Mouse (Mus musculus) embryo, embryonic 11 days (tissue): ENCODE data around the gene Nasp.
A peak's percentile ranks its signal among the peaks of the same experiment; 100 is the strongest.
"Not testable (repeated sequence)": the region's sequence is repeated elsewhere in the genome, so short reads cannot be mapped to it uniquely, and the experiment has no call there.

Source experiments
- DNase-seq: peaks from one replicate; pipeline ENCODE4 v3.0.0-alpha.2; 2015

Nasp gene

DNA sequence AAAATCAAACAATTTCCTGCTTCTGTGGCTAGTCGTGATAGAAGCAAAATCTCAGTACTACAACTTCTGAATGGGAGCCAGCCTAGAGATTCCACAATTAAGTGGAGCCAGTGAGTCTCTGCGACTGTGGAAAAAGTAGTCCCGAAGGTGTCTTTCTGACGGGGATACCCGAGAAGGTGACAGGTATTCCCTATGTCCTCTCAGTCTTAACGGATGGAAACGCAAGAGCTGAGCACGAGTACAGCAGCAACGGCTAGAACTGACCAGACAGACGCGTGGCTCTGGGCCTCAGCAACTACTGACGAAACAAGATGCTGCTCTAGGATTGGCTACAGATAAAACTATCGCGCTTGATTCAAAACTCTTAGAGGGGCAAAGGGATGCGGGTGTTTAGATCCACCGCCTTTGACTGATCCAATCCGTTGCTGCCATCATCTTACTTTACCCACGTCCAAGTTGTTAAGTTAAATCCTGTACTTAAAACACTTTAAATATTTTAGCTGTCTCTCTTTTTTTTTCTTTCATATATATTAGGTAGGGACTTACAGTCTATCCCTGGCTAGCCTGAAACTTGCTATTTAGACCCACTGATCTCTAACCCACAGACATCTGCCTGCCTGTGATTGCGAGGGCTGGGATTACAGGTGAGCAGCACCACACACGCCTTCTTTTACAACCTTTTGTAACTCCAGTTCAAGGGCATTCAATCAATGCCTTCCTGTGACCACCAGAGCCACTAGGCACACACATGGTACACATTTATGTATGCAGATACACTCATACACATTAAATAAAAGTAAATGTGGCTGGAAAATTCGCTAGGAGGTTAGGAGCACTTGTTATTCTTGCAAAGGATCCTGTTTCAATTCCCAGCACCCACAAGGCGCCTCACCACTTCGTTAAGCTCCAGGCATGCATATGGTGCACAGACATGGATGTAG, at the start of gene Nasp:
Gene Nasp (minus strand): TSS at position 220 of the 941 bp plus-strand sequence.
- peak; percentile 91 for DNase-seq

DNA sequence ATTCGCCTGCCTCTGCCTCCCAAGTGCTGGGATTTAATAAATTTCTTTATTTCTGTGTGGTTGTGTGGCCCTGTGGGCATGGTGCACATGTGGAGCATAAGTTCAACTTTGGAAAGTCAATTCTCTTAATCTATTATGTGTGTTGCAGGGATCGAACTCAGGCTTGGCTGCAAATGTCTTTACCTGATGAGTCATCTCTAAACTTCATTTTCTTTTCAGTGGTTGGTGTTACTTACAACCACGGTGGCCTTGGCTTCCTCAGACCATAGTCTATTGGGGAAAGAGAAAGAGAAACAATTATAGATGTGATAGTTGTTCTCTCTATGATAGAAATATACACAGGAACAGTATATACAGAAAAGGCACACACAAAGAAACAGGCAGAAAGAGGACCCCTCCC, 48.3 kb upstream of the Nasp start:
- DNase-seq = no peak

DNA sequence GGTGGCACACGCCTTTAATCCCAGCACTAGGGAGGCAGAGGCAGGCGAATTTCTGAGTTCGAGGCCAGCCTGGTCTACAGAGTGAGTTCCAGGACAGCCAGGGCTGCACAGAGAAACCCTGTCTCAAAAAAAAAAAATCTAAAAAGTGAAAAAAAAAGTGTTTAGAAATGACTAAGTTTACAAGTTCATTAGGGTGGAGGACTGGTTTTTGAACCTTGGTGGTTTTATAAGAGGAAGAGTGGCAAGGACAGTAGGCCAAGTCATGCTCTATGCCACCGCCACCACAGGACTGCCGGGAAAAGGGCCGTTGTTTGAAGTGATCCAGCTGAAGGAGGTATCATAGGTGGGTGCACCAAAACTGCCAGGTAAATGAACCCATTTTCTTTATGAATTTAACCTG, 47.0 kb upstream of the Nasp start:
- DNase-seq = not testable (repeated sequence)

DNA sequence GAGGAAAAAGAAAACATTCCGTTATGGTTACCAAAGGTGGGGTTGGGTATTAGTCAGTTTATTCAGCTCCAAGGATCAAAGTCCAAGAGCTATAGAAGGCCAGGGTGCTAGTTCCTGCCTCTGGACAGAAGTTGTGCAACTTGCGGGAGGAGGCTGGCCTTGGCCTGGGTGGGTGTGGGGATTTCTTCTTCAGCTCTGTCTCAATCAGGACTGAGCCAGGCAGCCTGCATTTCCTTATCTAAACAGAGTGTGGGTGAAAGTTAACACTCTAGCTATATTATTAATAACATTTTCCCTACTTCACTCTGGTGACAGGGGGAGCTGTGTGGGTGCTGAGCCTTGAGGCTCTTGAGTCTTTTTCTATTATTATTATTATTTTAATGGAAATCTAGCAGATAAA, 45.0 kb upstream of the Nasp start:
- DNase-seq = no peak

DNA sequence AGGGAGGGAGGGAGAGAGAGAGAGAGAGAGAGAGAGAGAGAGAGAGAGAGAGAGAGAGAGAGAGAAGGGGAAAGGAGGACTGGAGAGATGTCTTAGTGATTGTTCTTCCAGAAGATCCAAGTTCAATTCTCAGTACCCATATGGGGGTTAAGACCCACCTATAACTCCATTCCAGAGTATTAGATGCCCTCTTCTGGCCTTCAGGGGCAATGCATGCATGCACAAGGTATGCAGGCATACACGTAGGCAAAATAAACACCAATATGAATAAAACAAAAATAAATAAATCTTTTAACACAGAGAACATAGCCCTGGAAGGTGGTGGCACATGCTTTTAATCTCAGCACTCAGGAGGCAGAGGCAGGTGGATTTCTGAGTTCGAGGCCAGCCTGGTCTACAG, 41.5 kb upstream of the Nasp start:
- DNase-seq = peak; percentile 17

DNA sequence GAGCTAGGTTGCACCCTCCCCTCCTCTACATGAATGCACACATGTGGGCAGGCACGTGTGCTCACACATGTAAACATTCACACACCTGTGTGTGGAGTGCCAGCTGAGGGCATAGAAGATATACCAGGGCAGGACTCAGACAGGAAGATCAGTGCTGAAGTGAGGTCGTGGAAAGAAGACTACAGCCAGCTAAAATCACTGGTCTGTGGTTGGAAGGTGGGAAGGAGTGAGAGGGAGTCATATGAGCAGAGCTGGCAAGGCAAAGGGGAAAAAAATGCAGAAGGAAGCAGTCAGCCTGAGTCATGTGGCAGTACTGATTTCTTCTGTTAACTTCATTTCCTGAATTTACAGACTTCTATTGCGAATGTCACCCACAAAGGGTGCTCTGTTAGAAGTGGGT, 40.4 kb upstream of the Nasp start:
- no peak for DNase-seq

DNA sequence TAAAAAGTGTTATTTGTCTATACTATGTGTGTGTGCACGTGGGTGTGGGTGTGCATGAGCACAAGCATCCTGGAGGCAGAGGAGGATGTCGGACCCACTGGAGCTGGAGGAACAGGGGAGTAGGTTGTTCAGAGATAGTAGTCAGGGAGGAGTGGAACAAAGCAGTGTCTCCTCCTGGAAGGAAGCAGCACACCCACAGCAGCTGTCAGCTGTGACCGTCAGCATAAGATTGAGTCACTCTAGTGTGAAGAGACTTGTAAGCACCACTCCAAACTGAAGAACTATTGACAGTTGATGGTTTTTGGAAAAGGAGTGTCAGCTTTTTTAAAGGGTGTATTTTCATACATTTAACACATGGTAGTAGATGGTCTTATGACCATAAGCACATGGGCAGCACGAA, 38.9 kb upstream of the Nasp start:
- DNase-seq = no peak

DNA sequence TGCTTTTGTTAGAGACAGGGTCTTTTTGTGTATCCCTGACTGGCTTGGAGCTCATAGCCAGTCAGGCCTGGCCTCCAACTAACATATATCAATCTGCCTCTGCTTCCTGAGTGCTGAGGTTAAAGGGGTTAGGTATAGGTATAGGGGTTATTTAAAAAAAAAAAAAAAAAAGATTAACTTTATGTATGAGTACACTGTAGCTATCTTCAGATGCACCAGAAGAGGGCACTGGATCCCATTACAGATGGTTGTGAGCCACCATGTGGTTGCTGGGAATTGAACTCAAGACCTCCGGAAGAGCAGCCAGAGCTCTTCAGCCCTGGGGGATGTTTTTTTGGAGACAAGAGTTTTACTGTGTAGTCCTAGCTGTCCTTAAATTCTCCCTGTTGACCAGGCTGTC, 34.3 kb upstream of the Nasp start:
- no peak for DNase-seq

DNA sequence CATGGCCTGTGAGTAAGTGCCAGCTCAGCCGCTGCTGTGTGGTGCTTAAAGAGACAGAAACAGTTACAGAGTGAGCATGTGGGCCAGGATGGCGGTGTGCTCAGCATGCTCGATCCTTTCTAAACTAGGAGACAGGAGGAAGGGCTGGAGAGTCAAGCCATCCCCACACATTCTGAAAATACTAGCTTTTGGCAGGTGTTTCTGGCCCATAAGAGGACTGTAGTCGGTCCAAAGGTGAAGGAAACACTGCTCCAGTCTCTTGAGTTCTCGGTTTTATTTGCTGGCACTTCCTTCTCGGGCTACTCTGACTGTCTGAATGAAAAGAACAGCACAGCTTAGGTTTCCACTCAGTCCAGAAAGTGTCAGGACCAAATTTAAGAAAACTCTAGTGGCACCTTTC, 33.1 kb upstream of the Nasp start:
- no peak for DNase-seq

DNA sequence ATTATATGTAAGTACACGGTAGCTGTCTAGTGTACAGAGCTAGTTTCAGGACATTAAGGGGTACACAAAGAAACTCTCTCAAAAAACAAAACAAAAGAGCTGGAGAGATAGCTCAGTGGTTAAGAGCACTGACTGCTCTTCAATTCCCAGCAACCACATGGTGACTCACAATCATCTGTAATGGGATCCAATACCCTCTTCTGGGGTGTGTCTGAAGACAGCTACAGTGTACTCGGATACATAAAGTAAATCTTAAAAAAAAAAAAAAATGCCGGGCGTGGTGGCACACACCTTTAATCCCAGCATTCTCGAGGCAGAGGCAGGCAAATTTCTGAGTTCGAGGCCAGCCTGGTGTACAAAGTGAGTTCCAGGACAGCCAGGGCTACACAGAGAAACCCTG, 32.2 kb upstream of the Nasp start:
- not testable (repeated sequence) for DNase-seq

DNA sequence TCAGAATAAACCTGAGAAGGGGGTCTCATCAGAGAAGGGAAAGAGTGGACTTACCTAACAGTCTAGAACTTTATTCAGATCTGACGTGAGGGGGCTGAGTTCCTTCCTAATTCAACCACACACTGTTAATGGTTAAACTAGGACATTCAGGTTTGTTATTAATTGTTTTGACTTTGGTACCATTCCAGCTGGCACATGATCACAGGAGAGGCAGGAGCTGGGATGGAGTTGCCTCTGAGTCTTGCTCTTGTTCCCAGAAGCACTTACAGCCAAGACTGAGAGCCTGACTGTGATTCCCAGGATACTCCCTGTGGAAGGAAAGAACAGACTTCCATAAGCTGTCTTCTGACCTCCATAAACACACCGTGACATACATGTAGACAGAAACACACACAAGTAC, 31.7 kb upstream of the Nasp start:
- DNase-seq = no peak

DNA sequence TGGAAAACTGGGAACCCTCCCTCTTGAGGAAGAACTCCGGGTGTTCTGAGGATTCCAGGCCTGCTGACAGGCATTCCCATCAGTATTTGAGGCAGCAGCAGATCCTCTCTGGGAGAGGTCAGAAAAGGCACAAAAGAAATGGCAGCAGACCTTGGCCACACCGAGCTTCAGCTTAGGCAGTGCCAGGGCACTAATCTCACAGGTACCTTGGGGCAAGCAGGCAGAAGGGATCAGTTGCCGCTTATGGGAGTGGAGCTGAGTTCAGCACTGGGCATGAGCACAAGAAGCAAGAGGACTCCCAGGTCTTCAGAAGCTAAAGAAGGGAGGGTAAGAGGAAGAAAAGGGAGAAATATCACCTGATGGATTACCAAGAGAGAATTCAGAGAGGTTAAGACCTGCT, 30.2 kb upstream of the Nasp start:
- DNase-seq = no peak

DNA sequence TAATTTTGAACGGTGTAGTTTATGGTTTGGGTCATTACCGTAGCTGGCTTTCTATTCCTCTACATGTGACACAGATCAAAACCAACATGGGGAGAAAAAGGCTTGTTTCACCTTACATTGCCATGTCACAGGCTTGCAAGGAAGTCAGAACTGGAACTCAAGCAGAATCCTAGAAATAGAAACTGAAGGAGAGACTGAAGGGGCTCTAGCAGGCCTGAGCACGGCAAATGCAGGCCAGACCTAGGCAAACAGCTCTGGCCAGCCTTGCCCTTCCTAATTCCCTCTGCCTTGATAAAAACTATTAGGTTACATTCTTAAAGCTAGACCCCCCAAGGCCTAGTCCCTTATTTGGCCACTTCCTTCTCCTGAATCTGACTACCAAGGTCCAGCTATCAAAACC, 27.9 kb upstream of the Nasp start:
- DNase-seq = no peak

DNA sequence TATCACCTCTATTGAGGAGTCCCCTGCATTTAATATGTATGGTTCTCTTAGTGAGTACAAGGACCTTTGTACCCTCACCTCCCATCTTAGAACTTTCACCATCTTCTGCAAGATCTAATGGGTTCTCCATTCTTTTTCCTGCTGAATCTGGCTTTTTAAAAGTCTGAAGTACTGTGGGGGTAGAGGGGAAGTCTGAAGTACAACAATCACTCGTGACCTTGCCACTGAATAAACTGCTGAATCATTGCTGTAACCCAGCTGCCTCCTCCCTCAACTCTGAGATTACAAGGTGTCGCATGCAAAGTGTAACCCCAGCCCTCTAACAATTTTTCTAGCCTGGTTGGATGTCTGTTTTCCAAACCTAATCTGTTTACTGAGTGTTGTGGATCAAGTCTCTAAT, 27.4 kb upstream of the Nasp start:
- no peak for DNase-seq

DNA sequence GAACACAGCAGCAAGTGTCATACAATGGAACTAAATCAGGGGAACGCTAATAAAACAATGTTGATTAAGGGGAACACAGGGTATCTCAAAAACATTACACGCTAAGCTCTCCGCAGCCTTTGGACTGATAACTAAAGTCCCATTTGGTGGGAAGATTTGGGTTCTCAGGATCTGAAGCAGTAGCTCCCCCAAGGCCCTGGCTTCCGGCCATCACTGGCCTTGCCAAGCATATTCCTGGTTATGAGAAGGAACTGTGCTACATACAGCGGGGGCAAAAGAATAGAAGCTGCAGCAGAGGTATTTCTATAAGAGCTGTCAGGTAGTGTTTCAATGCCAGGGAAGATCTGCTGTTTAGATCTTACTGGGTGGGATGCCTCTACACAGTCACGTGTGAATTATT, 25.5 kb upstream of the Nasp start:
- DNase-seq = no peak

DNA sequence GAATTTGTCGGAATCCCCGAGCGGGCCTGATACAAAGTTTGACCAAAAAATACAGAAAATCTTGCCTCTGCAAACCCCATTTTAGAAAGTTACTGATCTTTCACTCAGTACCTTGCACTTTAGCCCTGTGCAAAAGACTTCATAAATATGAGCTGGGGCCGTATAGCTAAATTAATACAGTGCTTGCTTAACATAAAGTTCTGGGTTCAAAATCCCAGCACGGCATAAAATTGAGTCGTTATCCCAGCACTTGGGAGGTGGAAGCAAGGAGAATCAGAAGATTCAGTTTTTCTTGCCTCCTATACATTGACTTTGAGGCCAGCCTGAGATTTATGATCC, 24.0 kb upstream of the Nasp start:
- no peak for DNase-seq

DNA sequence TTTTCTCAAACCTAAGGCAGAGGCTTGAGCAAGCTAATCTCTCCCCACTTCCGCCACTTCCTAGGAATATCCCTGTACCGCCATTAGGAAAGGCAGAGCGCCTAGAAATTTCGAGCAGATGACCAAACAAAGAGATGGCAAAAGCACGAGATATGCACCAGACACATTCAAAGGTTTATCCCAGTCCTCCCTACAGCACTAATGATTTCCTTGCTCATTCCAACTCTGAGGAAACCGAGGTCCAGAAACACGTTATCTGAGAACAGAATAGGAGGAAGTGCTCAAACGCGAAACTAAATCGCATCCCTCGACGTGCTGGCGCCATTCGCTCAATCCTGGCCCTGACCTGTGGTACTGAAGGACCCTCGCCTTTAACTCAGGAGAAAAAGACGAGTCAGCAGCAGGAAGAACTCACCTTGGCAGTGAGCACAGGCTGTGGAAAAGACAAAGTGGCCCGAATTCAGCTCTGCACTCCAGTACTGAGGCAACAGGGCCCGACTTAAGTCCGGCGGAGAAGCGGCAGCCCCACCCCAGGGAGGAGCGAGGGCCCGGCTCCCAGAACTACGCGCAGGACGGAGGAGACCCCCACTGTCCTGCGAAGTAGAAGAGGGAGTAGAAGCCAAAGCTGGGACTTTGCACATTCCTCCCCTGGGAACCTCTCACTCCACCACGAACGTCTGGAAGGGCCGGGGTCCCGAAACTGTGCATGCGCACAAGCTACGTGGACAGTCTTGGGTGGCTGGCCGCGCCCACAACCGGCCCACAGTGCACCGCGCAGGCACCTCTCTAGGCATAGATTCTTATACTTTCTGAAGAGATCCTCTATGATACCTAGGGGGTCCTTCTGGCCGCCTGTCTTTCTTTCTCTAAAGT, 23.4 kb upstream of the Nasp start, which contains the start of gene Akr1a1:
Gene Akr1a1 (minus strand): TSS at position 757 of the 873 bp plus-strand sequence.
- DNase-seq = peak; percentile 95

DNA sequence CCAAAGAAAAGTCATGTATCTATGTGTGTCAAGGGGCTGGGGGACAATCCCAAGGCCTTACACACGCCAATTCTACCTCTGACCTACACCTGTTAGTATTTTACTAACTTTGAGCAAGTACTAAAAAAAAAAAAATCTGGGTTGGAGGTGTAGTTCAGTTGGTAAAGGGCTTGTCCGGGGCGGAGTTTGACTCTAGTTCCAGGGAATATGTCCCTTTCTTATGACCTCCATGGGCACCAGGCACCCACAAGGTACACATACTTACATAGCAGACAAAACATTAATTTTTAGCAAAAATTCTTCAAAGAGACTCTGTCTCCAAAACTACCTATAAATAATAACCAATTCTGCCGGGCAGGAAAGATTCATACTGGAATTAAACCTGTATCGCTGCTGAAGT, 22.6 kb upstream of the Nasp start:
- DNase-seq = no peak

DNA sequence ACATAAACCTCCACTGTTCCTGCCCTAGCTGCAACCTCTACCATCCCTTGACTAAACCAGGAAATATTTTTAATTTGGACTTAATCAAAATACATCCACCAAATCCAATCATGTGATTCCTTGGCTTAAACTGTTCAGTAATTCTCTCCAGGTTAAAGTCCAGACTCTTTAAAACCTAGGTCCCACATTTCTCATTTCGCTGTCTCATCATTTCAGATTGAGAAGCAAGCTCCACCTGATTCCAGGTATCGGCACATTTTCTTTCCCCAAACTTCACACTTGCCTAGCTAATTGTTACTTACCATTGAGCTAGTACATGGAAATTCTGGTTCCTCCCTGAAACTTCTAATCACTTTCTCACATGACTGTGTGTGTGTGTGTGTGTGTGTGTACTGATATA, 21.7 kb upstream of the Nasp start:
- no peak for DNase-seq

DNA sequence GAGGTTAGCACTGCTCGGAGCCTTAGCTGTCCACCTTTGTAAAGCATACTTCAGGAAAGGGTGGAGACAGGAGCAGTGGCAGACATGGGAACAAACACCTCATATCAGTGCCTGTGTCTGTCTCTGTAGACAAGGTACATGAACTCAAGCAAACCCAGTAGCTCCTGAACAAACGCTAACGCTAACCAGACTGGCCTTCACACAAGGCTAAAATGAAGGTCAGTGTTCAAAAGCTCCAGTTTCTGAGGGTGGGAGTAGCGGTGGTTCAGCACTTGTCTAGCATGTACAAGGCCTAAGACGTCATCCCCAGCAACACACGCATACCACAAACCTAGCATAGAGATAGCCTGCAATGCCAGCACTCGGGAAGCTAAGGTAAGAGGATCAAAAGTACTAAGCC, 17.9 kb upstream of the Nasp start:
- DNase-seq = no peak

DNA sequence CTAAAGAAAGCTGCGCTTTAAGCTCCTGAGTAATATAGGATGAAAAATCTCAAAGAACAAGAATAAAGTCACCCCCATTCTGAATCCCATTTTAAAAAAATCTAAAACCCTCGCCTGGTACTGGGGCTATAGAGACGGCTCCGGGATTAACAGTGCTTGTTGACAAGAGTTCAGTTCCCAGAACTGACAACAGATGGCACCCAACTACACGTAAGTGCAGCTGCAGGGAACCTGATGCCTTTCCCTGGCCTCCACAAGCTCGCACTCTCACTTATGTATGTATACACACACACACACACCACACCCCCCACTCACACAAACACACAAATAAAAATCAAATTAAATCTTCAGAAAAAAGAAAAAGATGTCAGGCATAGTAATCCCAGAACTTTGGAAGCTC, 16.6 kb upstream of the Nasp start:
- DNase-seq = peak; percentile 51

DNA sequence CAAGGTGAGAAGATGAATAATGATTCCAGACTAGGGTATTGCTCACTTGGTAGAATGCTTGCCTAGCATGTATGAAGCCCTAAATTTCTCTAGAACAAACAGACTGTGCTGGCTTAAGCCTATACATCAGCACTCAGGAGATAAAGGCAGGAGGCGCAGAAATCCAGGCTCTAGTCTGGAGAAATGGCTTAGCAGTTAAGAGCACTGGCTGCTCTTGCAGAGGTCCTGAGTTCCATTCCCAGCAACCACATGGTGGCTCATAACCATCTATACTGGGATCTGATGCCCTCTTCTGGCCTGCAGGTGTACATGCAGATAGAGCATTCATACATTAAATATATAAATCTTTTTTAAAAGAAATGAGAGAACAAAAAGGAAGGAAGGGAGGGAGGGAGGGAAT, 14.3 kb upstream of the Nasp start:
- no peak for DNase-seq

DNA sequence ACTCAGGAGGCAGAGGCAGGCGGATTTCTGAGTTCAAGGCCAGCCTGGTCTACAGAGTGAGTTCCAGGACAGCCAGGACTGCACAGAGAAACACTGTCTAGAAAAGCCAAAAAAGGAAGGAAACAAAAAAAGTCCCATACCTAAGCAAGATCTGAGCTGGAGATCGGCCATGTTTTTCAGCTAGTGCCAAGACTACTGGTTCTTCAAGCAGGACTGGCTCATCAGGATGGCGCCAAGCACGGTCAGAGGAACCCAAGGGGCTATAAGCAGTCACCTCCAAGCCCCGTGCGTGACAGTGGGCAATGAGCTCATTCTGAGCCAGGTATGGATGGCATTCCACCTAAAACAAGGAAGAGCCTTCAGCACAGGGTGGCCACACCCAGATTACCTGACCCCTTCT, 11.1 kb upstream of the Nasp start:
- no peak for DNase-seq

DNA sequence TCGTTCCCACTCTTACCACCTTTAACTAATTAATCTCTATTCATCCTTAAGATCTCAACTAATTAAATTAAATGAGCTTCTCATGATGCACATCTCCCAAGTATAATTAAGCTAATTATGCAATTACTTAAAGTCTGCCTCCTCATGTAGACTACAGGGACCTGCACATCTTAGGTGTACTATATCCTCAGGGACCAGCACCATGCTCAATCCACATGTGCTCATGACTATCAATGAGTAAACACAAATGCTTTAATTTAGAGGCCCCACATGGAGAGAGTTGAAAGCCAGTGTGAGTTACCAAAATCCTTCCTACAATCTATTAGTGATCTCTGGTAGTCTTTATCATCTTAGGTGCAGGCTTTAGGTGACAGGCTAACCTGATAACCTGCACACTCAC, 7.5 kb upstream of the Nasp start:
- DNase-seq = no peak
